Mouse (Mus musculus) heart, embryonic 16.5 days (tissue): ENCODE measurements around the gene Cd300lg. TPM values are rescaled to one million over a fixed set of nuclear protein-coding genes. Genes with fewer than 3 reads are reported as not detected.
A peak's percentile ranks its signal among the peaks of the same experiment; 100 is the strongest.

Experiments
- ATAC-seq: fragments of 200-750 bp; cut with Nextera tagmentation; replicated peaks from 2 replicates; pipeline ENCODE4 v1.8.0; 2017; ENCODE audit warnings: moderate number of reproducible peaks; ENCODE audit not compliant: insufficient read depth, low FRiP score; ENCODE audit errors: extremely low read depth
- H3K27ac ChIP-seq: fragments of 300-500 bp; sonication (generic); 2 replicates; pipeline ENCODE4 v1.5.1; 2014; ENCODE audit warnings: mild to moderate bottlenecking, low read length, control low read depth, moderate library complexity
- H3K27me3 ChIP-seq: fragments of 300-500 bp; sonication (generic); 2 replicates; pipeline ENCODE4 v1.6.1; 2014; ENCODE audit warnings: low read length, mixed read lengths; ENCODE audit not compliant: control insufficient read depth, insufficient read depth
- H3K36me3 ChIP-seq: fragments of 300-500 bp; sonication (generic); 2 replicates; pipeline ENCODE4 v1.6.1; 2014; ENCODE audit not compliant: control insufficient read depth, insufficient read depth
- H3K4me1 ChIP-seq: fragments of 300-500 bp; sonication (generic); 2 replicates; pipeline ENCODE4 v1.6.1; 2014; ENCODE audit warnings: low read length, mixed read lengths; ENCODE audit not compliant: control insufficient read depth, insufficient read depth
- H3K4me2 ChIP-seq: fragments of 300-500 bp; sonication (generic); 2 replicates; pipeline ENCODE4 v1.6.1; 2014; ENCODE audit warnings: low read depth, mild to moderate bottlenecking, control low read depth, low read length
- H3K4me3 ChIP-seq: fragments of 300-500 bp; sonication (generic); 2 replicates; pipeline ENCODE4 v1.5.1; 2014; ENCODE audit warnings: mild to moderate bottlenecking, control low read depth, low read length
- H3K9ac ChIP-seq: fragments of 300-500 bp; sonication (generic); 2 replicates; pipeline ENCODE4 v1.6.1; 2014; ENCODE audit warnings: low read length, control low read depth
- H3K9me3 ChIP-seq: fragments of 300-500 bp; sonication (generic); replicated peaks from 2 replicates; pipeline ENCODE4 v1.6.1; 2016; ENCODE audit warnings: low read length; ENCODE audit not compliant: control insufficient read depth
- WGBS: fragments of 180-500 bp; shearing (Covaris S2); extraction: QIAGEN DNeasy Blood & Tissue Kit; methylation state at CpG from one replicate; pipeline ENCODE4 v1.1.7; 2014; 5-methylcytosine and 5-hydroxymethylcytosine counted together
- polyA plus RNA-seq: library from polyadenylated mRNA; unstranded; fragments of >200 nt; fragmentation: Nextera tagmentation; extraction: Ambion mirVana; gene quantifications from 2 replicates; pipeline ENCODE4 v1.2.1, GENCODE M21; 2015

Gene Cd300lg
- polyA plus RNA-seq, 1 experiment from 2014 or later = 11.6 TPM

GRCm38 (mm10) chr11:102087931-102088898 lies 46.9 kb downstream of the Cd300lg start, which contains the start of gene Mpp2:
Gene Mpp2, minus strand, starts transcription at chr11:102088515.
- under 1% methylated on average over 49 of the region's 49 CpGs for WGBS
- Histone ChIP-seq H3K9ac (peak within 1 kb of the TSS; percentile 76), H3K27ac (peak within 1 kb of the TSS; percentile 79), H3K4me3 (peak within 1 kb of the TSS; percentile 71), H3K4me1 (peaks cover 13% of the 10 kb centered on the region), H3K36me3 (no peaks in the 10 kb centered on the region), H3K9me3 (no peaks in the 10 kb centered on the region), H3K27me3 (peaks cover 3% of the 10 kb centered on the region; the same call in 1 of the 2 replicates), H3K4me2 (peak within 1 kb of the TSS; percentile 98)
- peak; percentile 72 for ATAC-seq

DNA sequence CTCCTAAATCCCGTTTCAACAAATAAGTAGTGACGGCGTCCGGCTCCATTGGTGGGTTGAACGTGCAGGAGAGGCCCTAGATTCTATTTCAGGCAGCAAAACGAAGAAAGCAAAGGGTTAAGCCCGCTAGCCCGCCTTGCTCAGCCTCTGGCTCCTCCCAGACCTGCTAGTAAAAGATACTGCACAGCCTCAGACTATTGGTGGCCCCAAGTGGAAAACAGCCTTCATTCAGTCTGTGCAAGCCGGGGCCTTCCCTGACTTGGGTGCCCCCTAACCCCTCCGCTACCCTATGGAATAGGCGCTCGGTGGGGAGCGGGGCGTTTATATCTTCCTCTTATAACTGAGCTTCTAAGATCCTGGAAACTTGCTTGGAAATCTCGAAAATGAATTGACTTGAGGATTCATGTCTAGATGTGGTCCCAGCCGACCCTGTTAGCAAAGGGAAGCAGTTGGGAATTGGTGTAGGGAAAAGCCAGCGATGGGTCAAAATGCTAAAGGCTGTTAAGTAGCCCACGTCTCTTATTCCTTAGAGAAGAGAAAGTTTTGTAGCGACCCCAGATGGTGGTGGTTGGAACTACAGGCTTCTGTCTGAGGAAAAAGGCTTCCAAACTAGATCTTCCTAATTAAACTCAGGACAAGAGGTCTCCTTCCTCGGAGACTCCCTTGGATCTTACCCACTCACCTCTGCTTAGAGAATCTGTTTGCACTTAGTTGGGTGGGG lies 47.9 kb downstream of the Cd300lg start:
- Histone ChIP-seq H3K27me3 (peaks cover 3% of the 10 kb centered on the region; the same call in 1 of the 2 replicates), H3K4me1 (peaks cover 13% of the 10 kb centered on the region), H3K4me3 (peak overlapping the region; percentile 71), H3K27ac (peak overlapping the region; percentile 77), H3K9ac (peak overlapping the region; percentile 76), H3K4me2 (peak overlapping the region; percentile 98), H3K9me3 (no peaks in the 10 kb centered on the region), H3K36me3 (no peaks in the 10 kb centered on the region)
- under 1% methylated on average over 20 of the region's 20 CpGs for WGBS
- ATAC-seq = peak; percentile 61

DNA sequence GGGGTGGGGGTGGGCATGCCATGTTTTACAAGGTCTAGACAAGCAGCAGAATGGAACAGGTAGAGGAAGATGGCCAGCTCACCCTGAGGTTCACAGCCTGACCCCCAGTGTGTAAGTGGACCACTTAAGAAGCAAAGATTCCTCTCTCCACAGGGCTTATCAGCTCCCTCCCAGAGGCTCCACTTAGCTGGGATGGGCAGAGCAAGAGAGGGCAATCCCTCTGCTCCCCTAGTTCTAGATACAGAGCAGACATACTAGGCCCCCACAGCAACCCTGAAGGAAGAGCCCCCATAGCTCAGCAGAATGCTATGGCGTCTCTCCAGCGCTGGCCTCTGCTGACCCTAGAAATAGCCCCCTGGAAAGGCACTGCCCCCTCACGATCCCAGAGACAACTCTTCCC lies 54.4 kb downstream of the Cd300lg start:
- peaks cover 6% of the 10 kb centered on the region for H3K27me3 ChIP-seq
- no peak overlapping the region for H3K4me2 ChIP-seq
- no peak overlapping the region for H3K9ac ChIP-seq
- H3K9me3 ChIP-seq = no peaks in the 10 kb centered on the region
- ATAC-seq = no peak
- H3K4me3 ChIP-seq = no peak overlapping the region
- 75% methylated on average over 3 of the region's 3 CpGs for WGBS
- H3K36me3 ChIP-seq = no peaks in the 10 kb centered on the region
- H3K4me1 ChIP-seq = peaks cover 5% of the 10 kb centered on the region
- no peak overlapping the region for H3K27ac ChIP-seq

DNA sequence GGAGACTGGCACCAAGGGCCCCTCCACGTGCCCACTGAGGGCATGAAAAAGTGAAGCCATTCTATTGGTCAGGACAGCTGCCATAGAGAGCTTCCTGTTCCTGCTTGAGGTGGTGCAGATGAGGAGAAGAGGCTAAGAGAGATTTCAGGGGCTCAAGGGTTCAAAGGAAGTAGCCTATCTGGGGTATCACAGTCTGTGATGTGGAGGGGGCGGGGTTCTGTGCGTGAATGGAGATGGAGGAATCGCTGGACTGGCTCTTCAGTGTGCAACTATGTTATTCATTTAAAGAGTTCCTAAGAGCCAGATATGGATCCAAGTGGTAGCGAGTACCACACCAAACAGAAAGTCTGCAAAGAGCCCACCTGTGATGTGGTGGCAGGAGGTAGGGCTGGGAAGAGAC lies 55.1 kb downstream of the Cd300lg start:
- Histone ChIP-seq H3K4me3 (peak overlapping the region; percentile 34; the same call in 1 of the 2 replicates), H3K36me3 (no peaks in the 10 kb centered on the region), H3K9me3 (no peaks in the 10 kb centered on the region), H3K27ac (no peak overlapping the region), H3K4me1 (peaks cover 5% of the 10 kb centered on the region), H3K4me2 (peak overlapping the region; percentile 64), H3K9ac (no peak overlapping the region), H3K27me3 (peaks cover 12% of the 10 kb centered on the region)
- ATAC-seq = no peak
- WGBS = 52% methylated on average over 5 of the region's 5 CpGs

DNA sequence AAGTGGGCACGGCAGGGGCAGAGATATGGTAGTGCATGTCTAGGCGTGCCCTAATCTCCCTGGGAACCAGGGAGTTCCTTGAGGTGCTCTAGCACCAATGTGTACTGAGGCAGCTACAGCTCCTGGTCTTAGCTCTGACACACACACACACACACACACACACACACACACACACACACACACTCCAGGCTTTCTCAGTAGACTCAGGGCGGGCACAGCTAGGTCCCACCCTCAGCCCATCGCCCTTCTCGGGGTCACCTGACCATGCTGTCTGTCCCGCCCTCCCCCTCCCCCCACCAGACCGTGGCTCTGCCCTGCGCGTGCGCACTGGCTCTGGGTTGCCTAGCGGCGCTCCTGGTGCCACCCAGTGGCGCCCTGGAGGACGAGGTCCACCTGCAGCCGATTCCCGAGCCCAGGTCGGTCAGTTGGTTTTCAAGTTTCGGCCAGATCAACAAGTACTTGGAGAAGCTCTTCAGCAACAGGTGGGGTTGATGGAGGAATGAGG lies 55.6 kb downstream of the Cd300lg start:
- Histone ChIP-seq H3K27me3 (peaks cover 13% of the 10 kb centered on the region), H3K4me3 (peak overlapping the region; percentile 34), H3K9me3 (no peaks in the 10 kb centered on the region), H3K9ac (peak overlapping the region; percentile 42), H3K4me2 (peak overlapping the region; percentile 64), H3K4me1 (peaks cover 5% of the 10 kb centered on the region), H3K27ac (no peak overlapping the region), H3K36me3 (no peaks in the 10 kb centered on the region)
- peak; percentile 92 for ATAC-seq
- WGBS = 5% methylated on average over 18 of the region's 18 CpGs

- Histone ChIP-seq H3K27me3 (peaks cover 37% of the 10 kb centered on the region), H3K9me3 (no peaks in the 10 kb centered on the region), H3K9ac (no peak within 1 kb of the TSS), H3K4me3 (no peak within 1 kb of the TSS), H3K4me2 (no peak within 1 kb of the TSS), H3K4me1 (peaks cover 9% of the 10 kb centered on the region), H3K36me3 (no peaks in the 10 kb centered on the region), H3K27ac (no peak within 1 kb of the TSS)
- 79% methylated on average over 4 of the region's 4 CpGs for WGBS
- ATAC-seq = no peak
Observed at GRCm38 (mm10) chr11:102101219-102101618, 59.9 kb downstream of the Cd300lg start, which contains the start of gene Ppy. Gene Ppy, minus strand, starts transcription at chr11:102101319.

DNA sequence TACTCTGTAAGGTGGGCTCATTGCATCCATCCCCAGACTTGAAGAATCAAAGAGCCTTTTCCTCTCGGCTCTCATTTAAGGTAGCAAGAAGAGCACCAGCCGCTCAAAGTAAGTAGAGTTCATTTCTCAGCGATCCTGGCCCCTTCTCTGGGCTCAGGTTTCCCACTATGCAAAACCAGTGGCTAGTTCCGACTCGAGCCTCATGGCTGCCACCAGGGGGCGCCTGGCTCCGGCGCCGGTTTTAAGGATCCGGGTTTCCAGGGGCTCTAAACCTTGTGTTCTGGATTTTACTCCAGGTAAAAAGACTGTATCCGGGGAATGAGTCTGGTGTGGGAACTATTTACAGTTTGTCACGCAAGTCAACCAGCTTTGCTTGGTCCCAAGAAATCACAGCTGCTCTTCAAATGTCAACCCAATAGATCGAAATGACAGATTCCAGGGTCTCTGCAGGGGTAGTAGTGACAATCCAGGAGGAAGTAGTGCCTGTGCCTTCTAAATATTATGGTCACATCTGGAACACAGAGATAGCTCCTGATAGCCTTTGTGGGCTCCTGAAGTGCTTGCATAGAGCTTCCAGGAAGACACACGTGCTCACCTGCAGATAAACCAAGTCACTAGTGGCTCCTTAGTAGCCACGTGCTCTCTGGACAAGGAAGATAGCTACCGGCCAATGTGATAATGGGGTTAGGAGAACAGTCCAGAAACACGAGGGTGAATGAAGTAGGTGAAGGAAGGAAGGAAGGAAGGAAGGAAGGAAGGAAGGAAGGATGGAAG lies 61.4 kb downstream of the Cd300lg start:
- H3K36me3 ChIP-seq = no peaks in the 10 kb centered on the region
- H3K27me3 ChIP-seq = peaks cover 51% of the 10 kb centered on the region
- H3K9me3 ChIP-seq = no peaks in the 10 kb centered on the region
- no peak overlapping the region for H3K4me3 ChIP-seq
- ATAC-seq = peak; percentile 60; the same call in 1 of the 2 replicates
- H3K4me1 ChIP-seq = peaks cover 4% of the 10 kb centered on the region; the same call in 1 of the 2 replicates
- WGBS = 13% methylated on average over 17 of the region's 17 CpGs
- H3K9ac ChIP-seq = no peak overlapping the region
- no peak overlapping the region for H3K4me2 ChIP-seq
- no peak overlapping the region for H3K27ac ChIP-seq
